Mouse (Mus musculus) olfactory bulb, adult 2 months (tissue): ENCODE measurements around the gene Arhgap45.

ENCODE experiments used
- CTCF ChIP-seq: fragments of 200-500 bp; IDR thresholded peaks from 2 replicates; pipeline ENCODE4 v1.5.1; 2012; ENCODE audit warnings: low read depth, mild to moderate bottlenecking, low read length, moderate library complexity; ENCODE audit not compliant: insufficient read depth
- POLR2A ChIP-seq: fragments of 200-500 bp; IDR thresholded peaks from 2 replicates; pipeline ENCODE4 v1.6.1; 2012; ENCODE audit warnings: mild to moderate bottlenecking, low read depth, low read length, moderate library complexity; ENCODE audit not compliant: insufficient read depth

- no peak for TF ChIP-seq POLR2A
- TF ChIP-seq CTCF: no peak
These were observed 6.4 kb downstream of the Arhgap45 start for GRCm38 (mm10) chr10:80022806-80023205.
